Mouse (Mus musculus) forebrain, embryonic 12.5 days (tissue): ENCODE measurements around the gene Atxn7. TPM values are rescaled to one million over a fixed set of nuclear protein-coding genes. Genes with fewer than 3 reads are reported as not detected.

Source experiments
- ATAC-seq: fragments of 200-750 bp; cut with Nextera tagmentation; 2 replicates; pipeline ENCODE4 v1.8.0; 2017; ENCODE audit warnings: moderate TSS enrichment; ENCODE audit not compliant: low FRiP score
- H3K27ac ChIP-seq: fragments of 300-500 bp; sonication (generic); 2 replicates; pipeline ENCODE4 v1.5.1; 2016; ENCODE audit warnings: mild to moderate bottlenecking
- H3K27me3 ChIP-seq: fragments of 300-500 bp; sonication (generic); 2 replicates; pipeline ENCODE4 v1.6.1; 2016; ENCODE audit warnings: mild to moderate bottlenecking
- H3K36me3 ChIP-seq: fragments of 300-500 bp; sonication (generic); replicated peaks from 2 replicates; pipeline ENCODE4 v1.6.1; 2016; ENCODE audit warnings: mild to moderate bottlenecking
- H3K4me1 ChIP-seq: fragments of 300-500 bp; sonication (generic); 2 replicates; pipeline ENCODE4 v1.6.1; 2016
- H3K4me2 ChIP-seq: fragments of 300-500 bp; sonication (generic); 2 replicates; pipeline ENCODE4 v1.6.1; 2016; ENCODE audit warnings: mild to moderate bottlenecking, moderate library complexity
- H3K4me3 ChIP-seq: fragments of 300-500 bp; sonication (generic); replicated peaks from 2 replicates; pipeline ENCODE4 v1.5.1; 2016; ENCODE audit warnings: mild to moderate bottlenecking
- H3K9ac ChIP-seq: fragments of 300-500 bp; sonication (generic); 2 replicates; pipeline ENCODE4 v1.6.1; 2016; ENCODE audit warnings: mild to moderate bottlenecking
- H3K9me3 ChIP-seq: fragments of 300-500 bp; sonication (generic); 2 replicates; pipeline ENCODE4 v1.6.1; 2016
- WGBS: fragments of 180-500 bp; shearing (Covaris S2); methylation state at CpG from one replicate; pipeline ENCODE4 v1.1.7; 2016; 5-methylcytosine and 5-hydroxymethylcytosine counted together
- polyA plus RNA-seq: library from polyadenylated mRNA; unstranded; fragments of >200 nt; fragmentation: Nextera tagmentation; extraction: Ambion mirVana; gene quantifications from 2 replicates; pipeline ENCODE4 v1.2.1, GENCODE M21; 2016

Gene Atxn7
- polyA plus RNA-seq, 1 experiment from 2014 or later = 11.1 TPM

GRCm38 (mm10) chr14:13995206-13996097 is 34.2 kb downstream of the Atxn7 start:
- Histone ChIP-seq H3K4me1 (no peaks in the 10 kb centered on the region), H3K27ac (no peak overlapping the region), H3K27me3 (no peaks in the 10 kb centered on the region), H3K9ac (no peak overlapping the region), H3K9me3 (no peaks in the 10 kb centered on the region), H3K36me3 (no peaks in the 10 kb centered on the region), H3K4me2 (no peak overlapping the region), H3K4me3 (no peak overlapping the region)
- WGBS = 83% methylated on average over 9 of the region's 9 CpGs
- ATAC-seq = no peak

DNA sequence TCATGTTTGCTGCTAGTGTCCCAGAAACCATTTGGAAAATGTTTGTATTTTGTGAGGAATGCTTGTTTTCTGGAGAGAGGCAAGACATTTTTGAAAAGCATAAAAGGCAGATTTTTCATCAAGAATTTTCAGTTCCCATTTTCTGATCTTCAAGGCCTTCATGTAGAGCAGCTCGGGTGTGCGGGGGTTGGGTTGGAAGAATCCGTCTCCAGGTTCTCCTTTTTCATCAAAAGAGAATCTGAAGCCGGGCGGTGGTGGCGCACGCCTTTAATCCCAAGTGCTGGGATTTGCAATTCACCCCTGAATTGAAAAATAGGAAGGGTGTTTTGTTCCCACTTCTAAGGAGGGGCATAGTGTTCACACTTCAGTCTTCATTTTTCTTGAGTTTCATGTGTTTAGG is 41.5 kb downstream of the Atxn7 start:
- Histone ChIP-seq H3K4me3 (no peak overlapping the region), H3K9me3 (no peaks in the 10 kb centered on the region), H3K4me1 (no peaks in the 10 kb centered on the region), H3K27me3 (no peaks in the 10 kb centered on the region), H3K27ac (no peak overlapping the region), H3K9ac (no peak overlapping the region), H3K4me2 (no peak overlapping the region), H3K36me3 (no peaks in the 10 kb centered on the region)
- no peak for ATAC-seq
- WGBS = 94% methylated on average over 7 of the region's 7 CpGs

DNA sequence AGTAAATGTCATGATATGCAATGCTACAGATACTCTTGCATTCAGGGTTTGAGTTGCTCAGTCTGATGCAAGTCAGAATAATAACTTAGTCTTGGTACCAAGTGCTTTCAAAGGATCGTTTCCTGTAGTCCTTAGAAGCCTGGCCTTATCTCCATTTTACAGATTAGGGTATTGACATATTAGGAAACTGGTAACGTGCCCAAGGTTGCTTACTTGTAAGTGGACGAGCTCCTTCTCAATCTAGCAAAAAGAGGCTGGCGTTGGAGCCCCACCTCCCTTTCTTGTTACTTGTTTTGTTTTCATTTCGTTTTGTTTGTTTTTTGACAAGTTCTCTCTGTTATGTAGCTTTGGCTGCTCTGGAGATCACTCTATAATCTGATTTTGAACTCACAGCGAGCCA is 48.5 kb downstream of the Atxn7 start:
- WGBS = 73% methylated on average over 6 of the region's 6 CpGs
- no peaks in the 10 kb centered on the region for H3K36me3 ChIP-seq

GRCm38 (mm10) chr14:14012383-14013251 is 51.4 kb downstream of the Atxn7 start:
- no peaks in the 10 kb centered on the region for H3K36me3 ChIP-seq
- no peaks in the 10 kb centered on the region for H3K27me3 ChIP-seq
- ATAC-seq = peak; percentile 92
- peak overlapping the region; percentile 97 for H3K9ac ChIP-seq
- under 1% methylated on average over 76 of the region's 116 CpGs for WGBS
- peak overlapping the region; percentile 100 for H3K27ac ChIP-seq
- peaks cover 14% of the 10 kb centered on the region for H3K4me1 ChIP-seq
- H3K9me3 ChIP-seq = no peaks in the 10 kb centered on the region
- H3K4me2 ChIP-seq = peak overlapping the region; percentile 83
- peak overlapping the region; percentile 92 for H3K4me3 ChIP-seq

More for the DNA sequence above, 48.5 kb downstream of the Atxn7 start:
- Histone ChIP-seq H3K27ac (no peak overlapping the region), H3K4me1 (peaks cover 14% of the 10 kb centered on the region), H3K4me2 (no peak overlapping the region), H3K9ac (no peak overlapping the region), H3K4me3 (no peak overlapping the region), H3K9me3 (no peaks in the 10 kb centered on the region), H3K27me3 (no peaks in the 10 kb centered on the region)
- no peak for ATAC-seq

DNA sequence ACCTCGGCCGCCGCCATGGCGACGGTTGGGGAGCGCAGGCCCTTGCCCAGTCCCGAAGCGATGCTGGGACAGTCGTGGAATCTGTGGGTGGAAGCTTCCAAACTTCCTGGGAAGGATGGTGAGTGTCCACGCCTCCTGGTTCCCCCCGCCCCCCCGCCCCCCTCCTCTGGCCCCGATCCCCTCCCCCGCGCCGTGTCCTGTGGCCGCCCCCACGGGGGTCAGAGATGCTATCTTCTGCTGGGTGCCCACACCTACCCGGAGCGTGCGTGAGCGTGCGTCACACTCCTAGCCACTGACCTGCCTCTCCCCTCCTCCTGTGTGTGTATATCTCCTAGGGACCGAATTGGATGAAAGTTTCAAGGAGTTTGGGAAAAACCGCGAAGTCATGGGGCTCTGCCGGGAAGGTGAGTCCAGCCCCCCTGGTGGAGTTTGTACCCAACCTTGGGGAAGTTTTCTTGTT is 52.0 kb downstream of the Atxn7 start:
- peak overlapping the region; percentile 83 for H3K4me2 ChIP-seq
- no peaks in the 10 kb centered on the region for H3K9me3 ChIP-seq
- H3K36me3 ChIP-seq = no peaks in the 10 kb centered on the region
- H3K4me3 ChIP-seq = peak overlapping the region; percentile 92
- ATAC-seq = peak; percentile 63
- H3K27me3 ChIP-seq = no peaks in the 10 kb centered on the region
- 0% methylated on average over 23 of the region's 27 CpGs for WGBS
- peak overlapping the region; percentile 100 for H3K27ac ChIP-seq
- peaks cover 14% of the 10 kb centered on the region for H3K4me1 ChIP-seq
- peak overlapping the region; percentile 97 for H3K9ac ChIP-seq

- Histone ChIP-seq H3K27me3 (no peaks in the 10 kb centered on the region), H3K27ac (no peak overlapping the region), H3K4me2 (peak overlapping the region; percentile 83), H3K4me1 (peaks cover 14% of the 10 kb centered on the region), H3K36me3 (no peaks in the 10 kb centered on the region; the same call in 1 of the 2 replicates), H3K9ac (no peak overlapping the region), H3K9me3 (no peaks in the 10 kb centered on the region), H3K4me3 (no peak overlapping the region)
- no peak for ATAC-seq
- WGBS = 77% methylated on average over 6 of the region's 6 CpGs
These were observed 53.6 kb downstream of the Atxn7 start for GRCm38 (mm10) chr14:14014636-14015375.

GRCm38 (mm10) chr14:14019155-14019894 is 58.1 kb downstream of the Atxn7 start:
- Histone ChIP-seq H3K9ac (no peak overlapping the region), H3K27me3 (no peaks in the 10 kb centered on the region), H3K27ac (no peak overlapping the region), H3K9me3 (no peaks in the 10 kb centered on the region), H3K36me3 (no peaks in the 10 kb centered on the region; the same call in 1 of the 2 replicates), H3K4me3 (no peak overlapping the region), H3K4me2 (no peak overlapping the region), H3K4me1 (0 out of 2 replicates have a peak, but pooled peaks cover 2% of the 10 kb centered on the region)
- 78% methylated on average over 6 of the region's 6 CpGs for WGBS
- ATAC-seq = no peak

- Histone ChIP-seq H3K27ac (no peak overlapping the region), H3K9me3 (no peaks in the 10 kb centered on the region), H3K4me2 (no peak overlapping the region), H3K9ac (no peak overlapping the region), H3K36me3 (peaks cover 5% of the 10 kb centered on the region; the same call in 1 of the 2 replicates), H3K27me3 (no peaks in the 10 kb centered on the region), H3K4me1 (0 out of 2 replicates have a peak, but pooled peaks cover 2% of the 10 kb centered on the region), H3K4me3 (no peak overlapping the region)
- ATAC-seq = no peak
- 94% methylated on average over 6 of the region's 6 CpGs for WGBS
These were observed 60.0 kb downstream of the Atxn7 start for GRCm38 (mm10) chr14:14021244-14021643.

DNA sequence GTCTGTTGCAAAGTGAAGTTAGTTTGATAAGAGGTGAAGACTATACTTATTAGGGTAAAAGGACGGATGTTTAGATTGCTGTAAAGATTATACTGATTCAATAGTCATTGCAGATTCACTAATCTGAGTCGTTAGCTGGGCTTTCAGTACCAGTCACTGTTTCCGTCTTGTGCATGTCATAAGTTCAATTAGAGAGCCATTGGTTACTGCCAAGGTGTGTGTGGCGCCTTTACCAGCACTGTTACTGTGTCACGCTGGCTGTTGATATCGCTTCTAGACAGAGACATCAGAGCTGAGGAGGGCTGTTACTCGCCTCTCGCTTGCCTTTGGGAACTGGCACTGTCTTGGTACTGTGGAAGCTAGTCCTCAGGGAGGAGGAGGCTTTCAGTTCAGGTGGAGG is 64.6 kb downstream of the Atxn7 start:
- 86% methylated on average over 8 of the region's 8 CpGs for WGBS
- H3K4me1 ChIP-seq = no peaks in the 10 kb centered on the region
- 0 out of 2 replicates have a peak, but pooled peaks cover 6% of the 10 kb centered on the region for H3K36me3 ChIP-seq
- ATAC-seq = no peak
- no peak overlapping the region for H3K4me3 ChIP-seq
- no peak overlapping the region for H3K9ac ChIP-seq
- no peaks in the 10 kb centered on the region for H3K9me3 ChIP-seq
- H3K4me2 ChIP-seq = no peak overlapping the region
- H3K27me3 ChIP-seq = no peaks in the 10 kb centered on the region
- no peak overlapping the region for H3K27ac ChIP-seq

DNA sequence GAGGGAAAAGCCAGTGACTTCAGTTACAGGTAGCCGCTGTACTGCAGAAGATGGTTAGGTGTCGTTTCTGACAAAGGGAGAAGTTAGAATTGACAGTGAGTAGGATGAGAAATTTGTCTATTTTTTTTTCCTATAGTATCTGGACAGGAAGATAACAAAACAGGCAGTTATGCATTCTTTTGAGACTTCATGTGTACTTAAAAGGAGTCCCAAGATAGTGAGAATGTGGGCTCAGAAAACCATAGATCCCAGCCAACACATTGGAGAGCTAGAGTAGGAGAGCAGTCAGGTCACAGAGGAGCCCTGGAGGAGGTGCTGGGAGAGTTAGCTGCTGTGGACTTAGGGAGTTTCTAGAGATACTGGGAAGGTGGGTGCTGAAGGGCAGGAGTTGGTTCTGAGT is 69.4 kb downstream of the Atxn7 start:
- ATAC-seq = no peak
- Histone ChIP-seq H3K4me2 (no peak overlapping the region), H3K36me3 (peaks cover 6% of the 10 kb centered on the region; the same call in 1 of the 2 replicates), H3K27ac (no peak overlapping the region), H3K9me3 (no peaks in the 10 kb centered on the region), H3K4me3 (no peak overlapping the region), H3K27me3 (no peaks in the 10 kb centered on the region), H3K9ac (no peak overlapping the region), H3K4me1 (no peaks in the 10 kb centered on the region)
- WGBS = 93% methylated on average over 2 of the region's 2 CpGs

GRCm38 (mm10) chr14:14032842-14033241 is 71.6 kb downstream of the Atxn7 start:
- no peak overlapping the region for H3K4me2 ChIP-seq
- H3K27me3 ChIP-seq = no peaks in the 10 kb centered on the region
- H3K27ac ChIP-seq = no peak overlapping the region
- no peak overlapping the region for H3K4me3 ChIP-seq
- no peak overlapping the region for H3K9ac ChIP-seq
- WGBS = 90% methylated on average over 1 of the region's 1 CpGs
- H3K9me3 ChIP-seq = no peaks in the 10 kb centered on the region
- no peaks in the 10 kb centered on the region; the same call in 1 of the 2 replicates for H3K36me3 ChIP-seq
- no peaks in the 10 kb centered on the region for H3K4me1 ChIP-seq
- no peak for ATAC-seq
